Mouse (Mus musculus) ES-E14 (cell line): ENCODE measurements at regions not wholly inside any gene's neighbourhood (a gene's known extent, or its start where the extent isn't known, plus 50 kb on each side); places are given as distances from the start of the nearest gene placed in this dataset.

ENCODE experiments used
- CHD2 ChIP-seq: IDR thresholded peaks from 2 replicates; pipeline ENCODE4 v1.6.1; 2014; ENCODE audit warnings: mild to moderate bottlenecking, low read depth, low read length, inconsistent platforms
- HCFC1 ChIP-seq: IDR thresholded peaks from 2 replicates; pipeline ENCODE4 v1.6.1; 2012; ENCODE audit warnings: low read length, inconsistent platforms, borderline replicate concordance; ENCODE audit not compliant: insufficient read depth
- ZNF384 ChIP-seq: IDR thresholded peaks from 2 replicates; pipeline ENCODE4 v1.6.1; 2012; ENCODE audit warnings: low read depth, low read length, inconsistent platforms

- TF ChIP-seq HCFC1: no peak
- no peak for TF ChIP-seq ZNF384
- no peak for TF ChIP-seq CHD2
Observed at GRCm38 (mm10) chr5:15774567-15774966, 60.5 kb upstream of the Speer4c start.
